Mouse (Mus musculus) CH12.LX (cell line): ENCODE data around the gene Iqca. TPM values are rescaled to one million over a fixed set of nuclear protein-coding genes. Genes with fewer than 3 reads are reported as not detected.

ENCODE experiments used
- DNase-seq: peaks from one replicate; pipeline ENCODE4 v3.0.0-alpha.2; 2013; ENCODE audit errors: extremely low read depth
- H3K27ac ChIP-seq: 2 replicates; pipeline ENCODE4 v1.5.1; 2012; ENCODE audit warnings: low read depth, mild to moderate bottlenecking, control low read depth, moderate library complexity; ENCODE audit not compliant: insufficient read depth
- H3K27me3 ChIP-seq: replicated peaks from 2 replicates; pipeline ENCODE3; 2012; ENCODE audit warnings: inconsistent platforms
- H3K36me3 ChIP-seq, 2 experiments: replicated peaks in 1 of 2; 2 replicates each; pipeline versions ENCODE3 to v1.6.1; 2012; ENCODE audit warnings: inconsistent platforms in 1 of 2, low read length in 1 of 2, mild to moderate bottlenecking in 1 of 2, mixed read lengths in 1 of 2, moderate library complexity in 1 of 2; ENCODE audit not compliant: control insufficient read depth in 1 of 2, insufficient read depth in 1 of 2
- H3K4me1 ChIP-seq, 2 experiments: 2 replicates each; pipeline ENCODE4 v1.6.1; 2012; ENCODE audit warnings: inconsistent platforms in 1 of 2, moderate library complexity in 1 of 2; ENCODE audit not compliant: insufficient read depth in 2 of 2, control insufficient read depth in 1 of 2
- H3K4me2 ChIP-seq: 2 replicates; pipeline ENCODE4 v1.6.1; 2012; ENCODE audit warnings: low read depth, mild to moderate bottlenecking, control low read depth; ENCODE audit not compliant: poor library complexity, insufficient read depth, severe bottlenecking
- H3K4me3 ChIP-seq, 3 experiments: fragments of 150-350 bp in 1 of 3; sonication (generic) in 1 of 3; replicated peaks in 1 of 3; 2 replicates each; pipeline versions ENCODE3 to v1.5.1; 2011 to 2012; ENCODE audit warnings: low read depth in 2 of 3, low read length in 2 of 3, mild to moderate bottlenecking in 2 of 3, moderate library complexity in 2 of 3, control low read depth in 1 of 3, improper control_type of control experiment in 1 of 3, inconsistent platforms in 1 of 3, mixed read lengths in 1 of 3; ENCODE audit not compliant: poor library complexity in 1 of 3
- H3K79me2 ChIP-seq: replicated peaks from 2 replicates; pipeline ENCODE4 v1.6.1; 2012; ENCODE audit warnings: mild to moderate bottlenecking, moderate library complexity; ENCODE audit not compliant: control insufficient read depth, poor library complexity, insufficient read depth, severe bottlenecking; ENCODE audit errors: extremely low read depth
- H3K9ac ChIP-seq: 2 replicates; pipeline ENCODE4 v1.6.1; 2012; ENCODE audit warnings: low read depth, mild to moderate bottlenecking, control low read depth, moderate library complexity; ENCODE audit not compliant: insufficient read depth
- H3K9me3 ChIP-seq: replicated peaks from 2 replicates; pipeline ENCODE3; 2012; ENCODE audit warnings: low read length, inconsistent platforms, mixed read lengths
- CHD1 ChIP-seq: IDR thresholded peaks from 2 replicates; pipeline ENCODE4 v1.6.1; 2012; ENCODE audit warnings: low read depth, low read length, improper control_type of control experiment, inconsistent platforms
- CTCF ChIP-seq, 2 experiments: IDR thresholded peaks in 1 of 2; conservative IDR thresholded peaks in 1 of 2; 2 replicates each; pipeline ENCODE4 v1.5.1; 2011 to 2012; ENCODE audit warnings: low read depth in 2 of 2, low read length in 2 of 2, improper control_type of control experiment in 1 of 2, inconsistent platforms in 1 of 2, mild to moderate bottlenecking in 1 of 2, moderate library complexity in 1 of 2
- E2F4 ChIP-seq: IDR thresholded peaks from 2 replicates; pipeline ENCODE4 v1.6.1; 2011; ENCODE audit warnings: low read depth, low read length, improper control_type of control experiment; ENCODE audit not compliant: insufficient replicate concordance
- EP300 ChIP-seq: IDR thresholded peaks from 2 replicates; pipeline ENCODE4 v1.6.1; 2011; ENCODE audit warnings: low read length, improper control_type of control experiment
- ETS1 ChIP-seq: conservative IDR thresholded peaks from 2 replicates; pipeline ENCODE4 v1.6.1; 2012; ENCODE audit warnings: low read depth, mild to moderate bottlenecking, inconsistent platforms, low read length, improper control_type of control experiment, moderate library complexity
- GABPA ChIP-seq: IDR thresholded peaks from 2 replicates; pipeline ENCODE4 v1.6.1; 2012; ENCODE audit warnings: low read depth, low read length, improper control_type of control experiment, inconsistent platforms; ENCODE audit not compliant: insufficient replicate concordance
- HCFC1 ChIP-seq: IDR thresholded peaks from 2 replicates; pipeline ENCODE4 v1.6.1; 2012; ENCODE audit warnings: low read depth, mild to moderate bottlenecking, inconsistent platforms, low read length, improper control_type of control experiment
- JUN ChIP-seq: IDR thresholded peaks from 2 replicates; pipeline ENCODE4 v1.6.1; 2011; ENCODE audit warnings: low read depth, mild to moderate bottlenecking, low read length, improper control_type of control experiment, moderate library complexity; ENCODE audit not compliant: insufficient read depth
- JUND ChIP-seq: conservative IDR thresholded peaks from 2 replicates; pipeline ENCODE4 v1.6.1; 2011; ENCODE audit warnings: low read depth, low read length, improper control_type of control experiment
- MEF2A ChIP-seq: IDR thresholded peaks from 2 replicates; pipeline ENCODE4 v1.6.1; 2014; ENCODE audit warnings: low read depth, mild to moderate bottlenecking, inconsistent platforms, low read length, improper control_type of control experiment, borderline replicate concordance
- MYC ChIP-seq: IDR thresholded peaks from 2 replicates; pipeline ENCODE4 v1.6.1; 2011; ENCODE audit warnings: low read depth, mild to moderate bottlenecking, improper control_type of control experiment, low read length
- NRF1 ChIP-seq: IDR thresholded peaks from 2 replicates; pipeline ENCODE4 v1.6.1; 2014; ENCODE audit warnings: low read depth, mild to moderate bottlenecking, inconsistent platforms, low read length, improper control_type of control experiment, moderate library complexity
- PAX5 ChIP-seq: IDR thresholded peaks from 2 replicates; pipeline ENCODE4 v1.6.1; 2012; ENCODE audit warnings: low read length, inconsistent platforms, mixed read lengths
- POLR2A ChIP-seq: IDR thresholded peaks from 2 replicates; pipeline ENCODE4 v1.6.1; 2011; ENCODE audit warnings: low read depth, mild to moderate bottlenecking, improper control_type of control experiment, low read length
- POLR2AphosphoS2 ChIP-seq: IDR thresholded peaks from 2 replicates; pipeline ENCODE4 v1.6.1; 2011; ENCODE audit warnings: low read depth, low read length, improper control_type of control experiment
- RCOR1 ChIP-seq: conservative IDR thresholded peaks from 2 replicates; pipeline ENCODE4 v1.6.1; 2012; ENCODE audit warnings: low read depth, mild to moderate bottlenecking, inconsistent platforms, low read length, improper control_type of control experiment
- SIN3A ChIP-seq: IDR thresholded peaks from 2 replicates; pipeline ENCODE4 v1.6.1; 2012; ENCODE audit warnings: low read length, improper control_type of control experiment, inconsistent platforms
- SMC3 ChIP-seq: IDR thresholded peaks from 2 replicates; pipeline ENCODE4 v1.6.1; 2011; ENCODE audit warnings: low read depth, low read length, improper control_type of control experiment
- TCF12 ChIP-seq: IDR thresholded peaks from 2 replicates; pipeline ENCODE4 v1.6.1; 2014; ENCODE audit warnings: low read depth, mild to moderate bottlenecking, inconsistent platforms, low read length, improper control_type of control experiment
- UBTF ChIP-seq: IDR thresholded peaks from 2 replicates; pipeline ENCODE4 v1.6.1; 2012; ENCODE audit warnings: low read depth, mild to moderate bottlenecking, inconsistent platforms, low read length, improper control_type of control experiment, moderate library complexity
- USF2 ChIP-seq: conservative IDR thresholded peaks from 2 replicates; pipeline ENCODE4 v1.6.1; 2011; ENCODE audit warnings: low read depth, low read length, improper control_type of control experiment
- ZC3H11A ChIP-seq: IDR thresholded peaks from 2 replicates; pipeline ENCODE4 v1.6.1; 2012; ENCODE audit warnings: low read depth, mild to moderate bottlenecking, inconsistent platforms, low read length, improper control_type of control experiment
- ZKSCAN1 ChIP-seq: IDR thresholded peaks from 2 replicates; pipeline ENCODE4 v1.6.1; 2012; ENCODE audit warnings: low read depth, inconsistent platforms, low read length, improper control_type of control experiment, borderline replicate concordance
- ZMIZ1 ChIP-seq: IDR thresholded peaks from 2 replicates; pipeline ENCODE4 v1.6.1; 2012; ENCODE audit warnings: low read depth, mild to moderate bottlenecking, inconsistent platforms, low read length, improper control_type of control experiment
- ZNF384 ChIP-seq: IDR thresholded peaks from 2 replicates; pipeline ENCODE4 v1.6.1; 2012; ENCODE audit warnings: low read depth, low read length, improper control_type of control experiment, inconsistent platforms
- dilution Hi-C: fragments of 300-500 bp; cut with MboI; formaldehyde crosslinking; loops from 2 replicates; pipeline ENCODE4 v1.14.3; 2020; ENCODE audit warnings: low sequenced_read_pairs; ENCODE audit not compliant: extremely low pct_unique_long_range_greater_than_20kb, extremely low pct_ligation_motif_present
- in situ Hi-C: fragments of 300-500 bp; cut with MboI; formaldehyde crosslinking; loops from 3 replicates; pipeline ENCODE4 v1.14.3; 2019; ENCODE audit warnings: low sequenced_read_pairs, low pct_ligation_motif_present, low pct_unique_long_range_greater_than_20kb, mixed read lengths
- polyA plus RNA-seq: library from polyadenylated mRNA; unstranded; fragments of >175 nt; gene quantifications from 2 replicates; pipeline ENCODE4 v1.2.1, GENCODE M21; 2012; ENCODE audit warnings: low read depth; ENCODE audit not compliant: insufficient read length
- total RNA-seq, 2 experiments: library from RNA; depleted of rRNA; stranded (reverse); fragments of 300-350 nt in 1 of 2; fragments of >200 nt in 1 of 2; gene quantifications; 2 replicates each; pipeline ENCODE4 v1.2.3; 2012 to 2014

Gene Iqca
- total and polyA plus RNA-seq, 3 experiments = 0.19 TPM; not detected in 2

DNA sequence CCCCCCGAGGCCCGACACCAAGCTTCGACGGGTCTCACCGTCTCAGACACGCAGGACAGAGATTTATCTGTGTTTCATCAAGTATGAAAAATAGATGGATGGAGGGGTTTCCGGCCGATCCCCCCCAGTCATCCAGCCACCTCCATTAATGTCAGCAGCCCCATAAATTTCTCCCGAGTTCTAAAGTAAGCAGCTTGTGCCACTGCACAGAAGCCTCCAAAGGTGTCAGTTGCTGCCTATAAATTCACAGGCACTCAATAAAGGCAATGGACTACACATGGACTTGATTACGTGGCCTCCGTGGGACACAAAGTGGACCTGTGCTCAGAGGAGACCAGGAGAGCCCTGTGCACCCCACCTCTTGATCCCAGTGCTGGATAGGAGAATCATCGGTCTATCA is 34.0 kb downstream of the Iqca start:
- TF ChIP-seq TCF12 = no peak
- no peak for TF ChIP-seq PAX5
- no peak for TF ChIP-seq SMC3
- no peak for TF ChIP-seq POLR2A
- TF ChIP-seq RCOR1 = no peak
- TF ChIP-seq EP300 = no peak
- no peak for TF ChIP-seq ZC3H11A
- no peak for TF ChIP-seq HCFC1
- no peak for TF ChIP-seq ZNF384
- TF ChIP-seq ZMIZ1 = no peak
- TF ChIP-seq CTCF (conservative IDR thresholded peaks at IDR 0.05 in 1 of 2, IDR thresholded peaks at IDR 0.05 in 1 of 2; ENCODE audit: low read depth in 2 of 2, low read length in 2 of 2) = no peak
- no peak for TF ChIP-seq USF2
- TF ChIP-seq ETS1 = no peak
- TF ChIP-seq JUND = no peak
- TF ChIP-seq, all 38 proteins: peak for 0
- H3K79me2 ChIP-seq = no peaks in the 10 kb centered on the region
- no peak overlapping the region for H3K27ac ChIP-seq
- no peaks in the 10 kb centered on the region for H3K36me3 ChIP-seq
- H3K9me3 ChIP-seq = no peaks in the 10 kb centered on the region
- H3K27me3 ChIP-seq = peaks cover 1% of the 10 kb centered on the region
- DNase-seq = no peak
- dilution Hi-C loops (no loop called here), in situ Hi-C loops (no loop called here)
- no peak overlapping the region for H3K9ac ChIP-seq
- H3K4me1 ChIP-seq = peaks cover under 1 to 3% of the 10 kb centered on the region in 2 experiments; a peak in 2 of 4 replicates
- H3K4me3 ChIP-seq = no peak overlapping the region
- H3K4me2 ChIP-seq = no peak overlapping the region

DNA sequence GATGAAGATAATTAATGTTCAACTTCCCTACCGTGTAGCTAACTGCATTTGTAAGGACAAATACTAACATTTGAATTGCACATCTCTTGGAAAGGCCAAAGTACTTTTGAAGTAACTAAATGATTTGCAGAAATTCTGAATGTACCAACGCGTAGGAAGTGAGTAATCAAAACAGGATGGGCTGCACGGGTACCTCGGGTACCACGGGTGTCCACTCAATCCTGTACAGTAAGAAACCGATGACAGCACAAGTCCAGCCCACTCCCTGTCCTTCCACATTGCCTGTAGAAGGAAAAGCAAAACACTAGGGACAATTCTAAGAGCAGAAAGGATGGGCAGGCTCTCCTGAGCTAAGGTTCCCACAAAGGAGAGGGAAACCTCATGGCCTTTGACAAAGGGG is 36.0 kb downstream of the Iqca start:
- no peaks in the 10 kb centered on the region for H3K36me3 ChIP-seq
- no peaks in the 10 kb centered on the region for H3K79me2 ChIP-seq
- dilution Hi-C loops (no loop called here), in situ Hi-C loops (no loop called here)
- peaks cover 1% of the 10 kb centered on the region for H3K27me3 ChIP-seq
- no peak overlapping the region for H3K4me3 ChIP-seq
- no peak overlapping the region for H3K9ac ChIP-seq
- H3K9me3 ChIP-seq = no peaks in the 10 kb centered on the region
- no peak overlapping the region for H3K27ac ChIP-seq
- H3K4me2 ChIP-seq = no peak overlapping the region
- no peak for DNase-seq
- H3K4me1 ChIP-seq = peaks cover 0 to 3% of the 10 kb centered on the region in 2 experiments; a peak in 1 of 4 replicates
- TF ChIP-seq SMC3 (no peak), ZC3H11A (no peak), E2F4 (no peak)

DNA sequence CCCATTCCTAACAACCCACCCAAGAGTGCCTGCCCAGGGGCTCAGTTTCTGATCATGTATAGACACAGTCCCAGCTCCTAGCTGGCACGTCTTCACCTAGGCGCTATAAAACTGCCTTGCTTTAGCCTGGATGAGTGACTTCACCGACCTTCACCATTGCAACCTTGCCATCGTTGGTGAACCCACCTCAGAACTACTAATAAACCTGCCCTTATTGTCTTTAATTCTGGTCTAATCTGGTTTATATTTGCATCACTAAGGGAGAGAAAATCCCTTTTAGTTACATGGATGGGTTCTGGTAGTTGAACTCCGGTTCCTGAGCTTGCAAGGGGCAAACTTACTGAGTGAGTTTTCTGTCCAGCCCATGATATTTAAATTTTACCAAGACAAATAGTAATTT is 38.6 kb downstream of the Iqca start:
- Histone ChIP-seq H3K36me3 (no peaks in the 10 kb centered on the region), H3K4me3 (no peak overlapping the region), H3K4me1 (peaks cover 0 to 3% of the 10 kb centered on the region in 2 experiments; a peak in 1 of 4 replicates), H3K27me3 (no peaks in the 10 kb centered on the region), H3K9ac (no peak overlapping the region), H3K79me2 (no peaks in the 10 kb centered on the region), H3K9me3 (peaks cover 2% of the 10 kb centered on the region), H3K27ac (no peak overlapping the region), H3K4me2 (no peak overlapping the region)
- in situ Hi-C loops (no loop called here), dilution Hi-C loops (no loop called here)
- TF ChIP-seq JUND (no peak), UBTF (no peak), ETS1 (no peak), ZKSCAN1 (no peak), TCF12 (no peak), JUN (no peak), MEF2A (no peak), GABPA (no peak), POLR2AphosphoS2 (no peak), POLR2A (no peak), SIN3A (no peak), CHD1 (no peak), MYC (no peak), NRF1 (no peak), SMC3 (no peak)
- DNase-seq = no peak
